22 mouse cellular contexts compared by ENCODE assay signal in the genomic region with DNA sequence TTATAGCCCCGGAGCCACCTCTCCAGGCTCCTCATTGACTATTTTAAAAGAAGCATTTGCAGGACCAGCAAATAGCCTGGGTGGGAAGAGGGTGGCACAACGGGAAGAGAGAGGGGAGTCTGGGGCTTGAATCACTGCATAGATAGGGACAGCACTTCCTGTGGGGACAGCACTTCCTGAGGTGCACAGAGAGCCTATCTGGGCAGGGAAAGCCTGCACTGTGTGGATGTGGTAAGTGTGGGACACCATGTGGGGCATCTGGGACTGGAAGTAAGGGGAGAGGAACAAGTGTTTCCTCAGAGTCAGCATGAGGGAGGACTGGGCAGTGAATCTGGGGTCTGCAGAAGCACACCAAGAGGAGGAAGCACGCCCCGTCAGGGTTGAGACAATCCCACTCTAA. TPM values are rescaled to one million over a fixed set of nuclear protein-coding genes. Genes with fewer than 3 reads are reported as not detected.
DNase-seq lines count a peak whose midpoint lies in the region; ATAC-seq lines count a peak whose summit lies in the region.
"Had no signal": no experiment of that assay in that cellular context is flagged by ENCODE, and none has a peak within 500 bp of the region (broad histone marks: within the 10 kb centered on the region; RNA-seq: fewer than 3 reads in every experiment).

No protein-coding gene starts in this region.

- no peaks in the 10 kb centered on the region for H3K9me3 ChIP-seq in neural tube, embryonic 13.5 days
- H3K9me3 ChIP-seq in neural tube, embryonic 15.5 days (replicated peaks), result no peaks in the 10 kb centered on the region
- H3K9me3 ChIP-seq: forebrain, embryonic 13.5 days; hindbrain, embryonic 10.5 days; limb, embryonic 13.5 days; liver, embryonic 13.5 days had no signal

- H3K27me3 ChIP-seq in neural tube, embryonic 13.5 days, result no peaks in the 10 kb centered on the region
- H3K27me3 ChIP-seq in neural tube, embryonic 15.5 days (replicated peaks), result no peaks in the 10 kb centered on the region
- H3K27me3 ChIP-seq: forebrain, embryonic 13.5 days; limb, embryonic 13.5 days had no signal

- H3K4me2 ChIP-seq in neural tube, embryonic 13.5 days, result no peak overlapping the region
- no peak overlapping the region for H3K4me2 ChIP-seq in neural tube, embryonic 15.5 days
- H3K4me2 ChIP-seq: forebrain, embryonic 13.5 days; limb, embryonic 13.5 days; liver, embryonic 13.5 days; lung, embryonic 14.5 days had no signal

- H3K27ac ChIP-seq in neural tube, embryonic 13.5 days (replicated peaks), result no peak overlapping the region
- H3K27ac ChIP-seq in neural tube, embryonic 15.5 days (replicated peaks), result no peak overlapping the region
- H3K27ac ChIP-seq: forebrain, embryonic 13.5 days; hindbrain, embryonic 10.5 days; limb, embryonic 13.5 days; liver, embryonic 13.5 days had no signal

- 38% methylated on average over 4 of the region's 4 CpGs for WGBS in neural tube, embryonic 13.5 days
- 35% methylated on average over 4 of the region's 4 CpGs for WGBS in neural tube, embryonic 15.5 days

- H3K4me3 ChIP-seq in neural tube, embryonic 13.5 days, result no peak overlapping the region
- H3K4me3 ChIP-seq in neural tube, embryonic 15.5 days (replicated peaks), result no peak overlapping the region
- H3K4me3 ChIP-seq: forebrain, embryonic 13.5 days; hindbrain, embryonic 10.5 days; limb, embryonic 13.5 days; liver, embryonic 13.5 days had no signal

- H3K36me3 ChIP-seq in neural tube, embryonic 13.5 days, result peaks cover 45% of the 10 kb centered on the region
- H3K36me3 ChIP-seq in neural tube, embryonic 15.5 days, result peaks cover 24% of the 10 kb centered on the region
- H3K36me3 ChIP-seq: liver, embryonic 13.5 days had no signal

- no peak for DNase-seq in adrenal gland, postnatal 25 days
- no peak for DNase-seq in right cerebral cortex, adult 2 months (ENCODE audit: low spot score in 2 of 2)
- DNase-seq in yolk sac, embryonic 10.5 days (ENCODE audit: low spot score), result no peak
- DNase-seq: adrenal gland, adult 8-10 months; cerebellum, adult 18-20 months; cerebellum, postnatal 25 days; gastrocnemius, postnatal 10 days; kidney, postnatal 36 days; layer of hippocampus, postnatal 36 days; liver, embryonic 13.5 days; retina, postnatal 1 day; thymus, postnatal 25 days had no signal

- H3K9ac ChIP-seq in neural tube, embryonic 13.5 days, result peak overlapping the region; percentile 26; the same call in 1 of the 2 replicates
- no peak overlapping the region for H3K9ac ChIP-seq in neural tube, embryonic 15.5 days (replicated peaks)
- H3K9ac ChIP-seq: forebrain, embryonic 13.5 days; limb, embryonic 13.5 days; liver, embryonic 13.5 days; lung, embryonic 14.5 days had no signal

- no peak for ATAC-seq in neural tube, embryonic 13.5 days (ENCODE audit: low read depth)
- no peak for ATAC-seq in neural tube, embryonic 15.5 days (ENCODE audit: low FRiP score)
- peak; percentile 45 for ATAC-seq in activated CD4-positive, CD25-positive, alpha-beta regulatory T cell, adult 4 months
- ATAC-seq in inflammation-experienced regulatory T-cells, adult 6 months, result peak; percentile 39
- ATAC-seq: forebrain, embryonic 13.5 days; hindbrain, embryonic 16.5 days; intestine, postnatal 0 days had no signal

- no peaks in the 10 kb centered on the region for H3K4me1 ChIP-seq in neural tube, embryonic 13.5 days (replicated peaks)
- H3K4me1 ChIP-seq in neural tube, embryonic 15.5 days, result peaks cover 5% of the 10 kb centered on the region; the same call in 1 of the 2 replicates
- H3K4me1 ChIP-seq: liver, embryonic 13.5 days had no signal

RNA-seq across cellular contexts. Expression of gene Tmem44, which starts 17.1 kb away (rescaled TPM):
- polyA plus RNA-seq in neural tube, embryonic 13.5 days (2015; fragmentation: Nextera tagmentation; extraction: Ambion mirVana), result 61.3 and 69.3 TPM in 2 replicates
- 57.5 and 64.7 TPM in 2 replicates for polyA plus RNA-seq in neural tube, embryonic 15.5 days (2015; fragmentation: Nextera tagmentation; extraction: Ambion mirVana)
- polyA plus RNA-seq in activated CD4-positive, CD25-positive, alpha-beta regulatory T cell, adult 4 months (2017; shearing (Covaris generic)), result under 1 TPM in 1 of 2 experiments, not detected in 1; 0.85 TPM
- polyA plus RNA-seq in inflammation-experienced regulatory T-cells, adult 6 months (2017; shearing (Covaris generic)), result under 1 TPM; 0.17 to 0.81 (median 0.70) TPM
- total RNA-seq in adrenal gland, postnatal 25 days (2021), result 3.2 and 4.5 TPM in 2 replicates

RNA-seq across cellular contexts. Expression of gene Lsg1, which starts 53.8 kb away (rescaled TPM):
- polyA plus RNA-seq in neural tube, embryonic 13.5 days (2015; fragmentation: Nextera tagmentation; extraction: Ambion mirVana), result 52.4 and 54.5 TPM in 2 replicates
- polyA plus RNA-seq in neural tube, embryonic 15.5 days (2015; fragmentation: Nextera tagmentation; extraction: Ambion mirVana), result 44.1 and 50.9 TPM in 2 replicates
- 10 to 100 TPM; 54.3 to 65.2 TPM for polyA plus RNA-seq in activated CD4-positive, CD25-positive, alpha-beta regulatory T cell, adult 4 months (2017; shearing (Covaris generic))
- polyA plus RNA-seq in inflammation-experienced regulatory T-cells, adult 6 months (2017; shearing (Covaris generic)), result 10 to 100 TPM; 59.3 to 77.4 (median 74.7) TPM
- 32.1 and 39.6 TPM in 2 replicates for total RNA-seq in adrenal gland, postnatal 25 days (2021)

Comparison
In these comparisons a context has a peak if more than half of its experiments do, and no peak if none do; other contexts are left out.
1. ATAC-seq: peak in activated CD4-positive, CD25-positive, alpha-beta regulatory T cell, adult 4 months (single experiment) and inflammation-experienced regulatory T-cells, adult 6 months (single experiment); none in neural tube, embryonic 13.5 days (single experiment) and neural tube, embryonic 15.5 days (single experiment).
2. RNA of gene Tmem44, which starts 17.1 kb away (polyA plus RNA-seq): 61.3 to 69.3 TPM in neural tube, embryonic 13.5 days and 57.5 to 64.7 TPM in neural tube, embryonic 15.5 days; 0.85 TPM in activated CD4-positive, CD25-positive, alpha-beta regulatory T cell, adult 4 months and 0.17 to 0.81 TPM in inflammation-experienced regulatory T-cells, adult 6 months; every median in the first group is over 10 times any median in the second.